Mouse (Mus musculus) heart, adult 2 months (tissue): ENCODE results near the gene Rrp36. TPM values are rescaled to one million over a fixed set of nuclear protein-coding genes. Genes with fewer than 3 reads are reported as not detected.

Experiments used
- DNase-seq, 2 experiments: peaks; one replicate each; pipeline ENCODE4 v3.0.0; 2021
- H3K27ac ChIP-seq: fragments of 200-600 bp; 2 replicates; pipeline ENCODE4 v1.8.1; 2022
- H3K27me3 ChIP-seq: fragments of 200-500 bp; 2 replicates; pipeline ENCODE4 v1.6.1; 2012; ENCODE audit warnings: mild to moderate bottlenecking, low read length, inconsistent platforms, mixed read lengths; ENCODE audit not compliant: control insufficient read depth, insufficient read depth
- H3K36me3 ChIP-seq: fragments of 200-500 bp; 2 replicates; pipeline ENCODE4 v1.6.1; 2012; ENCODE audit warnings: low read length, inconsistent platforms; ENCODE audit not compliant: control insufficient read depth, insufficient read depth
- H3K4me1 ChIP-seq: fragments of 200-500 bp; 2 replicates; pipeline ENCODE4 v1.6.1; 2011; ENCODE audit warnings: low read length; ENCODE audit not compliant: control insufficient read depth, insufficient read depth
- H3K4me3 ChIP-seq: fragments of 200-600 bp; 2 replicates; pipeline ENCODE4 v1.8.1; 2022
- H3K79me2 ChIP-seq: fragments of 200-500 bp; replicated peaks from 2 replicates; pipeline ENCODE4 v1.6.1; 2012; ENCODE audit warnings: mild to moderate bottlenecking, inconsistent platforms, low read length, moderate library complexity, mixed read lengths; ENCODE audit not compliant: control insufficient read depth, insufficient read depth
- H3K9ac ChIP-seq: fragments of 200-500 bp; 2 replicates; pipeline ENCODE4 v1.6.1; 2012; ENCODE audit warnings: low read depth, mild to moderate bottlenecking, control low read depth, inconsistent platforms, low read length, mixed read lengths
- CTCF ChIP-seq: fragments of 200-600 bp; IDR thresholded peaks from 2 replicates; pipeline ENCODE4 v1.8.1; 2022; ENCODE audit warnings: antibody characterized with exemption, mild to moderate bottlenecking, moderate library complexity
- EP300 ChIP-seq: fragments of 200-500 bp; IDR thresholded peaks from 2 replicates; pipeline ENCODE4 v1.6.1; 2011; ENCODE audit warnings: low read depth, low read length, control low read depth; ENCODE audit not compliant: insufficient read depth
- POLR2A ChIP-seq: fragments of 200-500 bp; IDR thresholded peaks from 2 replicates; pipeline ENCODE4 v1.6.1; 2011; ENCODE audit warnings: mild to moderate bottlenecking, low read depth, low read length, control low read depth; ENCODE audit not compliant: insufficient read depth
- WGBS: fragments of 180-500 bp; shearing (Covaris S2); methylation state at CpG from one replicate; pipeline ENCODE4 v1.1.7; 2018; 5-methylcytosine and 5-hydroxymethylcytosine counted together
- intact Hi-C: fragments of 180-260 bp; cut with DNase I; formaldehyde crosslinking; loops from one replicate; pipeline ENCODE4 v1.15.1; 2025
- polyA plus RNA-seq: library from polyadenylated mRNA; depleted of rRNA; stranded (reverse); fragments of >200 nt; gene quantifications from 2 replicates; pipeline ENCODE4 v1.2.3, GENCODE M21; 2012
- total RNA-seq, 2 experiments: library from RNA; stranded (reverse); gene quantifications; 2 replicates each; pipeline ENCODE4 v1.2.3; 2021

Gene Rrp36
- total and polyA plus RNA-seq, 3 experiments: 10.7 to 19.4 (median 11.3) TPM

DNA sequence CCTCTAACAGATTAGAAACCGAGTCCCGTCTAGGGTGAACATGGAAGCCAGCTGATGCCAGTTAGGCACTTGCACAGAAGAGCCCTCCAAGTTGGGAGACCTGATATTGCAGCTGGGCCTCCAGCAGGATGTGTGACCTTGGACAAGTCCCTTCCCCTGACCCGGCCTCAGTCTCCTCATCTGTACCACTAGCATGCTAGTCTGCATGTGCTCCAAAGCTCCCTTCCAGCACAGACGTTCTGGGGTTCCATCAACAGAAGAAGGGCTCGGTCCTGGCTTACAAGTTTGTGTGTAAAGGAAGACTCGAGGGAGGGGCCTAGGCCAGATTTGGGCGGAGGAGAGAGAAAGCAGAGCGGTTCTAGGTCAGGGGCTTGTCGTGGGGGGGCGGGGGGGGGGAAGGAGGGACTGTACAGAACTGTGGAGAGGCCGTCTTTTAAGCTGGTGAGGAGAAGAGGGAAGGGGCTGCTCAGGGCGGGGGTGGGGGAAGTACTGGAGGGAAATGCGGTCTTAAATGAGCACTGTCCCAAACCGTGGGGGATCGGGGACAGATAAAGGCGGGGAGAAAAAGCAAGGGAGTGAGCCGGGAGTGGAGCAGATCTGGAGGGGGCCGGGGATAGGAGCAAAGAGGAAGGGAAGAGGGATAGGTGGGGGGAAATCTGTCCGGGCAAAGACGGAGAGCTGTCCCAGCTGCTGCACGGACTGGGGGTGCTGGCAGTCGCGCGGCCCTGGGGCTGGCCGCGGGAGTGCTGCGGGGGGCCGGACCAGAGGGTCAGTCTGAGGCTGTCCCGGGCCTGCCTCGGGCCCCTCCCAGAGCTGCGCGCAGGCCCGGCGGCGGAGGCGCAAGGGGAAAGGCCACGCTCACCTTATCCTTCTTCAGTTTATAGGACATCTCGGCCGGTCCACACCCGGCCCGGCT lies 30.1 kb upstream of the Rrp36 start:
- Histone ChIP-seq H3K9ac (peak overlapping the region; percentile 90), H3K79me2 (0 out of 2 replicates have a peak, but pooled peaks cover 3% of the 10 kb centered on the region), H3K27ac (peak overlapping the region; percentile 88), H3K4me3 (peak overlapping the region; percentile 78), H3K36me3 (no peaks in the 10 kb centered on the region), H3K4me1 (peaks cover 11% of the 10 kb centered on the region), H3K27me3 (no peaks in the 10 kb centered on the region)
- 3% methylated on average over 41 of the region's 41 CpGs for WGBS
- TF ChIP-seq EP300 (no peak), POLR2A (no peak), CTCF (no peak)
- intact Hi-C loops: loop anchor here (2.0 to 10.0 kb wide), 2 partner anchors 21 to 379 kb away; partner anchors contain the start of gene Abcc10
- no peak for DNase-seq

- WGBS: 71% methylated on average over 5 of the region's 5 CpGs
- intact Hi-C loops: loop anchor here (2.0 to 10.0 kb wide), 2 partner anchors 20 to 378 kb away; partner anchors contain the start of gene Abcc10
Observed at GRCm38 (mm10) chr17:46702506-46702905, 28.4 kb upstream of the Rrp36 start.

DNA sequence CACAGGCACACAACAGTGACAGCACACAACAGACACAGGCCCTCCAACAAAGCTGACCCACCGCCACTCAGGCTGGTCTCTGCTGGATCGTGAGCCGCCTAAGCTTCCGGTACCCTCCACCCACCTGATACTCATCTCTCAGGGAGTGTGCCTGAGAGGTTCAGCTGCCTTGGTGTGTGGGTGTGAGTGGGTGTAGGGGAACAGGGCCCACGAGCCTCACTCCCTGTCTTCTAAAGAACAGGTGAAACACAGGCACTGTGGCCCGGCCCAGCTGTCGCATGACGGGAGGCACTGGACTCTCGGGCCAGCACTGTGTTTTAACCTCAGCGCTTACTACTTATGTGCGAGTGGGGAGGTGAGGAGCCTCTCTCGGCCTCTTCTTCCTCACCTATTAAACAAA lies 27.9 kb upstream of the Rrp36 start:
- H3K27me3 ChIP-seq: no peaks in the 10 kb centered on the region
- H3K9ac ChIP-seq: no peak overlapping the region
- H3K4me3 ChIP-seq: no peak overlapping the region
- H3K79me2 ChIP-seq: 0 out of 2 replicates have a peak, but pooled peaks cover 3% of the 10 kb centered on the region
- no peak for DNase-seq
- no peak for TF ChIP-seq EP300
- intact Hi-C loops: loop anchor here (2.0 to 10.0 kb wide), 2 partner anchors 19 to 377 kb away; partner anchors contain the start of gene Abcc10
- WGBS: 84% methylated on average over 12 of the region's 12 CpGs
- H3K4me1 ChIP-seq: peaks cover 11% of the 10 kb centered on the region
- no peaks in the 10 kb centered on the region for H3K36me3 ChIP-seq
- H3K27ac ChIP-seq: no peak overlapping the region

More at GRCm38 (mm10) chr17:46702506-46702905, 28.4 kb upstream of the Rrp36 start:
- Histone ChIP-seq H3K27me3 (no peaks in the 10 kb centered on the region), H3K9ac (no peak overlapping the region), H3K36me3 (no peaks in the 10 kb centered on the region), H3K79me2 (0 out of 2 replicates have a peak, but pooled peaks cover 3% of the 10 kb centered on the region), H3K4me3 (no peak overlapping the region), H3K4me1 (peaks cover 11% of the 10 kb centered on the region), H3K27ac (no peak overlapping the region)
- DNase-seq: no peak
- TF ChIP-seq CTCF (no peak), EP300 (no peak), POLR2A (no peak)

- TF ChIP-seq POLR2A (no peak), CTCF (no peak)
- Histone ChIP-seq H3K36me3 (no peaks in the 10 kb centered on the region), H3K27ac (no peak overlapping the region), H3K27me3 (no peaks in the 10 kb centered on the region), H3K79me2 (0 out of 2 replicates have a peak, but pooled peaks cover 3% of the 10 kb centered on the region), H3K4me1 (peaks cover 9% of the 10 kb centered on the region), H3K4me3 (no peak overlapping the region), H3K9ac (0 out of 2 replicates have a peak overlapping the region, but pooled peaks have one; percentile 6)
- intact Hi-C loops: loop anchor here (10.0 kb wide), 1 partner anchor 377 kb away; the partner anchor contains the start of gene Abcc10
- no peak for DNase-seq
- WGBS: 42% methylated on average over 12 of the region's 12 CpGs
Observed at GRCm38 (mm10) chr17:46701489-46701888, 27.3 kb upstream of the Rrp36 start.

DNA sequence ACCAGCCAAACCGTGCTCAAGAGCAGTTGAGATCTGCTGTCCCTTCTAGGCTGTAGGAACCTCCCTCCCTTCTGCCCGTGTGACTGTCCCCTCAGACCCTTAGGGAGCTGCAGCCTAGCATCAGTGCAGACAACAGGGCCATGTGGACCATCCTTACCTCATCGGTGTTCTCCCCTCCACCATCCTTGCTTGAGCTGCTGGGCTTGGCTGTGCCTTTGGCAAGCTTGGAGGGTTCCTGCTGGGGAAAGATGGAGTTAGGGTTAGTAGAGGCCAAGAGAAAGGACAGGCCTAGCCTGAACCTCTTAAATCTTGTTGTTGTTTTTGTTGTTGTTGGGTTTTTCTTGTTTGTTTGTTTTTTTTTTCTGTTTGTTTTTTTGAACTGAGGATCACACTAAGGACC lies 25.8 kb upstream of the Rrp36 start:
- TF ChIP-seq EP300: no peak
- no peak for TF ChIP-seq CTCF
- TF ChIP-seq POLR2A: no peak
- no peak overlapping the region for H3K4me3 ChIP-seq
- 82% methylated on average over 3 of the region's 3 CpGs for WGBS
- H3K4me1 ChIP-seq: peaks cover 8% of the 10 kb centered on the region
- H3K79me2 ChIP-seq: 0 out of 2 replicates have a peak, but pooled peaks cover 3% of the 10 kb centered on the region
- no peak overlapping the region for H3K27ac ChIP-seq
- H3K36me3 ChIP-seq: no peaks in the 10 kb centered on the region
- no peak overlapping the region for H3K9ac ChIP-seq
- H3K27me3 ChIP-seq: no peaks in the 10 kb centered on the region
- intact Hi-C loops: loop anchor here (10.0 kb wide), 1 partner anchor 375 kb away; the partner anchor contains the start of gene Abcc10
- no peak for DNase-seq

- intact Hi-C loops: no loop called here
- Histone ChIP-seq H3K9ac (no peak overlapping the region), H3K36me3 (no peaks in the 10 kb centered on the region), H3K27me3 (no peaks in the 10 kb centered on the region), H3K4me3 (no peak overlapping the region), H3K79me2 (0 out of 2 replicates have a peak, but pooled peaks cover 3% of the 10 kb centered on the region), H3K4me1 (peaks cover 8% of the 10 kb centered on the region), H3K27ac (no peak overlapping the region)
- no peak for DNase-seq
- WGBS: 86% methylated on average over 5 of the region's 5 CpGs
- TF ChIP-seq POLR2A (no peak), CTCF (no peak)
Observed at GRCm38 (mm10) chr17:46699245-46699644, 25.1 kb upstream of the Rrp36 start.
